Mouse (Mus musculus): ENCODE measurements around the gene Eef2. TPM values are rescaled to one million over a fixed set of nuclear protein-coding genes. Genes with fewer than 3 reads are reported as not detected.

Gene Eef2
- polyA plus RNA-seq, 1 experiment: 1,420 TPM

GRCm38 (mm10) chr10:81195300-81195699 lies 18.9 kb downstream of the Eef2 start:
- 64% methylated on average over 4 of the region's 4 CpGs for WGBS
- peaks cover 8% of the 10 kb centered on the region; the same call in 1 of the 2 replicates for H3K4me1 ChIP-seq (ENCODE audit: control insufficient read depth, insufficient read depth, low read length)
- no peak for DNase-seq
- H3K4me3 ChIP-seq (replicated peaks; ENCODE audit: extremely low read depth, low read depth, low read length): no peak overlapping the region
- TF ChIP-seq CTCF (IDR thresholded peaks at IDR 0.05; ENCODE audit: insufficient read depth, low read length): no peak
- TF ChIP-seq POLR2A (IDR thresholded peaks at IDR 0.05; ENCODE audit: borderline replicate concordance, extremely low read depth, low read depth, low read length): no peak

- TF ChIP-seq POLR2A (IDR thresholded peaks at IDR 0.05; ENCODE audit: borderline replicate concordance, extremely low read depth, low read depth, low read length) (no peak), CTCF (IDR thresholded peaks at IDR 0.05; ENCODE audit: insufficient read depth, low read length) (no peak)
- peaks cover 6% of the 10 kb centered on the region; the same call in 1 of the 2 replicates for H3K4me1 ChIP-seq (ENCODE audit: control insufficient read depth, insufficient read depth, low read length)
- 64% methylated on average over 11 of the region's 11 CpGs for WGBS
- no peak overlapping the region for H3K4me3 ChIP-seq (replicated peaks; ENCODE audit: extremely low read depth, low read depth, low read length)
- DNase-seq: no peak
Measured at GRCm38 (mm10) chr10:81196470-81197065, 20.1 kb downstream of the Eef2 start.

- no peak for TF ChIP-seq POLR2A (IDR thresholded peaks at IDR 0.05; ENCODE audit: borderline replicate concordance, extremely low read depth, low read depth, low read length)
- TF ChIP-seq CTCF (IDR thresholded peaks at IDR 0.05; ENCODE audit: insufficient read depth, low read length): no peak
- Histone ChIP-seq H3K4me3 (replicated peaks; ENCODE audit: extremely low read depth, low read depth, low read length) (no peak overlapping the region), H3K4me1 (ENCODE audit: control insufficient read depth, insufficient read depth, low read length) (peaks cover 6% of the 10 kb centered on the region; the same call in 1 of the 2 replicates)
- no peak for DNase-seq
- WGBS: 42% methylated on average over 6 of the region's 6 CpGs
Measured at GRCm38 (mm10) chr10:81197305-81197704, 20.9 kb downstream of the Eef2 start.

GRCm38 (mm10) chr10:81198230-81198629 lies 21.8 kb downstream of the Eef2 start:
- H3K4me1 ChIP-seq (ENCODE audit: control insufficient read depth, insufficient read depth, low read length): peaks cover 3% of the 10 kb centered on the region; the same call in 1 of the 2 replicates
- 1% methylated on average over 9 of the region's 9 CpGs for WGBS
- DNase-seq: peak; percentile 55
- H3K4me3 ChIP-seq (replicated peaks; ENCODE audit: extremely low read depth, low read depth, low read length): no peak overlapping the region
- TF ChIP-seq CTCF (IDR thresholded peaks at IDR 0.05; ENCODE audit: insufficient read depth, low read length) (peak; percentile 53; the same call in 1 of the 2 replicates), POLR2A (IDR thresholded peaks at IDR 0.05; ENCODE audit: borderline replicate concordance, extremely low read depth, low read depth, low read length) (no peak)

- 77% methylated on average over 6 of the region's 6 CpGs for WGBS
- Histone ChIP-seq H3K4me1 (ENCODE audit: control insufficient read depth, insufficient read depth, low read length) (peaks cover 2% of the 10 kb centered on the region; the same call in 1 of the 2 replicates), H3K4me3 (replicated peaks; ENCODE audit: extremely low read depth, low read depth, low read length) (no peak overlapping the region)
- TF ChIP-seq CTCF (IDR thresholded peaks at IDR 0.05; ENCODE audit: insufficient read depth, low read length): no peak
- TF ChIP-seq POLR2A (IDR thresholded peaks at IDR 0.05; ENCODE audit: borderline replicate concordance, extremely low read depth, low read depth, low read length): no peak
- DNase-seq: no peak
Measured at GRCm38 (mm10) chr10:81198990-81199389, 22.6 kb downstream of the Eef2 start.

DNA sequence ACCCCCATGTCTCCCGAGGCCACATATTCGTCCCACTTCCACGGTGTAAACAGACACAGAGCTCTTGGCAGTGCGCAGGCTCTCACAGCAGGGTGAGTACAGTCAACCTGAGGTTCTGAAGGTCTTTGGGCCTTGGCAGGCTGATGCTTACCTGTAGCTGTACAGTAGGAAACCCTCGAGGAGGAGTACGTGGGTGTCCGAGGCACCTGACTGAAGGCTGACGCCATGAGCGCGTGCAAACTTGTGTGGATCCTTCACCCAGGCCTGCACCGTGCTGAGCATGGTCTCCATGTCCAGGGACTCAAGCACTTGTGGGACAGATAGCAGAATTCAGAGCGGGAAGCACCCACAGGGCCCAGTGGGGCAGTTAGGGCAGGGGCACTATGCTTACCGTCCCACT lies 23.7 kb downstream of the Eef2 start:
- no peak for DNase-seq
- 74% methylated on average over 13 of the region's 13 CpGs for WGBS
- H3K4me3 ChIP-seq (replicated peaks; ENCODE audit: extremely low read depth, low read depth, low read length): no peak overlapping the region
- no peaks in the 10 kb centered on the region; the same call in 1 of the 2 replicates for H3K4me1 ChIP-seq (ENCODE audit: control insufficient read depth, insufficient read depth, low read length)
- no peak for TF ChIP-seq POLR2A (IDR thresholded peaks at IDR 0.05; ENCODE audit: borderline replicate concordance, extremely low read depth, low read depth, low read length)
- TF ChIP-seq CTCF (IDR thresholded peaks at IDR 0.05; ENCODE audit: insufficient read depth, low read length): no peak

DNA sequence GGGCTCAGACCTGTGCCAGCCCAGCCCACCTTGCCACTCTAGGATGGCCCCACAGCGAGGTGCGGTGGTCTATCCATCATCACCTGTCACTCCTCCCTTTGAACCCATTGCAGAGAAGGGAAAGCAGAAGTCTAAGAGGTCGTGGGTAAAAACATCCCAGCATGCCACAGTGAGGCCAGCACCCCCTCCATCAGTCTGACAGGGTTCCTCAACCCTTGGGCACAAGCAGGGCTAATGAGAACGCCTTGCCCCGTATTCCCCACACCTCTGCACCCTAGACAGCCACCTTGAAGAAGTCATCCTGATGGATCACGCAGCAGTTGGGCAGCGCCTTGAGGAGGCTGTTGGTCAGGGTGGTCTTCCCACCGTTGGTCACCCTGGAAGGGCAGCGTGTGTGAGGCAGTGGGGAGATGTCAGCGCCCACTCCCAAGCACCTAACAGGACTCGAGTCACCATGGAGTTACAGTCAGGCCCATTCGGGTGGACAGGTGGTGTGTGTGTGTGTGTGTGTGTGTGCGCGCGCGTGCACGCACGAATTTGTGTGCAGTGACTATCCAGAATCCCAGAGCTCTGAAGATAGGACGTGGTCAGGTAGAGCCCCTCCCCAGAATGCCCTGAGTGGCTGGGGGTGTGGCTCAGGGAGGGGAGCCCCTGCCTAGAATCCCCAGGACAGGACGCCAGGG lies 24.3 kb downstream of the Eef2 start:
- DNase-seq: no peak

DNA sequence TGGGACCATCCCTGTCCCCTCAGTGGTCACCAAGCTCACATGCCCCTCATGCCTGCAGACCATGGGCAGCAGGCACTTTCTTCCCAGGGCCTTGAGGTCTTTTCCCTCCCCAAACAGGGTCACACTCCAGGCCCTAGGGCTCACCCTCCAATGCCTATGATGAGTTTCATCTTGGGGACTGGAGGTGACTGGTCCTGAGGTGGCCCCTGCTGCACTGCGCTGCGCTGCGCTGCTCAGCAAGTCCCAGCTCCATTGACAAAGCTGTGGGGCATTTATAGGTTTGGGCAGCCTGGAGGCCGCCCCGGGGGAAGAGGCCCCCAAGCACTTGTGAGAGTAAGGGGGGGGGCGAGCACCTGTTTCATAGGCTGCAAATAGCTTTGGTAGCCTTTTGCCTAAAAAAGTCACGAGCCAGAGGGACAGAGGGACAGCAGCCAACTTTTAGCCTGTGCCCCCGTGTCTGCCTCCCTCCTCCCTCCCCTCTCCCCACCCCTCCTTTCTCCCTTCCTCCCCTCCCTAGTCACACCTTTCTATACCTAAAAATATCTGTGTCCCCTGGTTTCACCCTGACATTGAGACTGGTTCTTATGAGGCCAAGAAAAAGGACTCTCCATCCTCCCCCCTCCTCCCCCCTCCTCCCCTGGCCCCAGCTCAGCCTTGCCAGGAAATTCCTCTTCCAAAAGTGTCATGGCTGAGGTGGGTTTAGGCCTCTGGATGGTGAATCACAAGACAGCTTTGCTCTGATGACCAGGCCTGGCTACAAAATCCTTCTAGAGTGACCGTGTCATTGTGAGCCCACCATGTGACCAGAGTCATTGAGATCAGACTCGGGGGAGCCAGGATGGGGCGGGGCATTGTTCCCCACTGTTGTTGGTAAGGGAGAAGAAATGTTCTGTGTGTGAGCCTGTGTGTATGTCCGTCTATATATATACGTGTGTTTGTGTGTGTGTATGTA lies 25.7 kb downstream of the Eef2 start, which contains the start of gene Nmrk2:
TSS of gene Nmrk2 (minus strand) at position 245 of the 952 bp plus-strand sequence.
- no peak within 1 kb of the TSS for H3K4me3 ChIP-seq (replicated peaks; ENCODE audit: extremely low read depth, low read depth, low read length)
- TF ChIP-seq CTCF (IDR thresholded peaks at IDR 0.05; ENCODE audit: insufficient read depth, low read length): no peak
- no peak for TF ChIP-seq POLR2A (IDR thresholded peaks at IDR 0.05; ENCODE audit: borderline replicate concordance, extremely low read depth, low read depth, low read length)
- DNase-seq: no peak
- no peaks in the 10 kb centered on the region; the same call in 1 of the 2 replicates for H3K4me1 ChIP-seq (ENCODE audit: control insufficient read depth, insufficient read depth, low read length)
- 58% methylated on average over 13 of the region's 13 CpGs for WGBS

More for the DNA sequence above, 24.3 kb downstream of the Eef2 start:
- WGBS: 74% methylated on average over 20 of the region's 20 CpGs
- H3K4me3 ChIP-seq (replicated peaks; ENCODE audit: extremely low read depth, low read depth, low read length): no peak overlapping the region
- H3K4me1 ChIP-seq (ENCODE audit: control insufficient read depth, insufficient read depth, low read length): no peaks in the 10 kb centered on the region; the same call in 1 of the 2 replicates
- TF ChIP-seq CTCF (IDR thresholded peaks at IDR 0.05; ENCODE audit: insufficient read depth, low read length) (no peak), POLR2A (IDR thresholded peaks at IDR 0.05; ENCODE audit: borderline replicate concordance, extremely low read depth, low read depth, low read length) (no peak)

Measured in lung, adult 2 months (tissue).